Mouse (Mus musculus): ENCODE results near the gene Krtap31-1. TPM values are rescaled to one million over a fixed set of nuclear protein-coding genes. Genes with fewer than 3 reads are reported as not detected.

The Krtap31-1 gene
- polyA plus RNA-seq, 1 experiment from 2014 or later = not detected

Other genes starting within 250 kb of the Krtap31-1 start
- gene Gm11563, start 249.0 kb upstream of the Krtap31-1 start, polyA plus RNA-seq (2014; fragmentation: Nextera tagmentation; extraction: Ambion mirVana) = not detected in 2 replicates
- gene Krtap4-6, start 242.0 kb upstream of the Krtap31-1 start, polyA plus RNA-seq (2014; fragmentation: Nextera tagmentation; extraction: Ambion mirVana) = not detected in 2 replicates
- gene Gm14190, start 217.2 kb upstream of the Krtap31-1 start, polyA plus RNA-seq (2014; fragmentation: Nextera tagmentation; extraction: Ambion mirVana) = not detected in 2 replicates
- not detected in 2 replicates for gene Gm14180, start 173.6 kb upstream of the Krtap31-1 start, polyA plus RNA-seq (2014; fragmentation: Nextera tagmentation; extraction: Ambion mirVana)
- gene Gm11595, start 135.0 kb upstream of the Krtap31-1 start, polyA plus RNA-seq (2014; fragmentation: Nextera tagmentation; extraction: Ambion mirVana) = not detected in 2 replicates
- not detected in 2 replicates for gene Krtap4-8, start 127.2 kb upstream of the Krtap31-1 start, polyA plus RNA-seq (2014; fragmentation: Nextera tagmentation; extraction: Ambion mirVana)
- gene Krtap4-9, start 122.7 kb upstream of the Krtap31-1 start, polyA plus RNA-seq (2014; fragmentation: Nextera tagmentation; extraction: Ambion mirVana) = not detected in 2 replicates
- not detected in 2 replicates for gene Gm11596, start 114.5 kb upstream of the Krtap31-1 start, polyA plus RNA-seq (2014; fragmentation: Nextera tagmentation; extraction: Ambion mirVana)
- not detected in 2 replicates for gene Gm11569, start 109.0 kb upstream of the Krtap31-1 start, polyA plus RNA-seq (2014; fragmentation: Nextera tagmentation; extraction: Ambion mirVana)
- not detected in 2 replicates for gene Gm11554, start 103.5 kb upstream of the Krtap31-1 start, polyA plus RNA-seq (2014; fragmentation: Nextera tagmentation; extraction: Ambion mirVana)
- gene Krtap4-13, start 98.0 kb upstream of the Krtap31-1 start, polyA plus RNA-seq (2014; fragmentation: Nextera tagmentation; extraction: Ambion mirVana) = not detected in 2 replicates
- not detected in 2 replicates for gene Gm11564, start 92.3 kb upstream of the Krtap31-1 start, polyA plus RNA-seq (2014; fragmentation: Nextera tagmentation; extraction: Ambion mirVana)
- gene 2300003K06Rik, start 69.9 kb upstream of the Krtap31-1 start, polyA plus RNA-seq (2014; fragmentation: Nextera tagmentation; extraction: Ambion mirVana) = not detected in 2 replicates
- not detected in 2 replicates for gene Krtap4-16, start 56.3 kb upstream of the Krtap31-1 start, polyA plus RNA-seq (2014; fragmentation: Nextera tagmentation; extraction: Ambion mirVana)
- not detected in 2 replicates for gene Gm11568, start 50.0 kb upstream of the Krtap31-1 start, polyA plus RNA-seq (2014; fragmentation: Nextera tagmentation; extraction: Ambion mirVana)
- not detected in 2 replicates for gene Gm11559, start 43.4 kb upstream of the Krtap31-1 start, polyA plus RNA-seq (2014; fragmentation: Nextera tagmentation; extraction: Ambion mirVana)
- gene Krtap9-1, start 34.5 kb upstream of the Krtap31-1 start, polyA plus RNA-seq (2014; fragmentation: Nextera tagmentation; extraction: Ambion mirVana) = not detected in 2 replicates
- not detected in 2 replicates for gene Gm11567, start 28.7 kb upstream of the Krtap31-1 start, polyA plus RNA-seq (2014; fragmentation: Nextera tagmentation; extraction: Ambion mirVana)
- not detected in 2 replicates for gene Gm11565, start 6.8 kb downstream of the Krtap31-1 start, polyA plus RNA-seq (2014; fragmentation: Nextera tagmentation; extraction: Ambion mirVana)
- not detected in 2 replicates for gene Krtap31-2, start 28.4 kb downstream of the Krtap31-1 start, polyA plus RNA-seq (2014; fragmentation: Nextera tagmentation; extraction: Ambion mirVana)
- not detected in 2 replicates for gene Krtap9-5, start 40.6 kb downstream of the Krtap31-1 start, polyA plus RNA-seq (2014; fragmentation: Nextera tagmentation; extraction: Ambion mirVana)
- not detected in 2 replicates for gene Krtap29-1, start 71.1 kb downstream of the Krtap31-1 start, polyA plus RNA-seq (2014; fragmentation: Nextera tagmentation; extraction: Ambion mirVana)
- gene Krtap16-1, start 78.7 kb downstream of the Krtap31-1 start, polyA plus RNA-seq (2014; fragmentation: Nextera tagmentation; extraction: Ambion mirVana) = not detected in 2 replicates
- not detected in 2 replicates for gene Krtap17-1, start 86.1 kb downstream of the Krtap31-1 start, polyA plus RNA-seq (2014; fragmentation: Nextera tagmentation; extraction: Ambion mirVana)
- not detected in 2 replicates for gene Krt33a, start 108.3 kb downstream of the Krtap31-1 start, polyA plus RNA-seq (2014; fragmentation: Nextera tagmentation; extraction: Ambion mirVana)
- not detected in 2 replicates for gene Krt33b, start 121.9 kb downstream of the Krtap31-1 start, polyA plus RNA-seq (2014; fragmentation: Nextera tagmentation; extraction: Ambion mirVana)
- not detected in 2 replicates for gene Krt34, start 133.6 kb downstream of the Krtap31-1 start, polyA plus RNA-seq (2014; fragmentation: Nextera tagmentation; extraction: Ambion mirVana)
- not detected in 2 replicates for gene Krt31, start 142.6 kb downstream of the Krtap31-1 start, polyA plus RNA-seq (2014; fragmentation: Nextera tagmentation; extraction: Ambion mirVana)
- not detected in 2 replicates for gene Krt32, start 180.3 kb downstream of the Krtap31-1 start, polyA plus RNA-seq (2014; fragmentation: Nextera tagmentation; extraction: Ambion mirVana)
- gene Krt35, start 188.3 kb downstream of the Krtap31-1 start, polyA plus RNA-seq (2014; fragmentation: Nextera tagmentation; extraction: Ambion mirVana) = not detected in 2 replicates
- not detected in 2 replicates for gene Krt36, start 197.7 kb downstream of the Krtap31-1 start, polyA plus RNA-seq (2014; fragmentation: Nextera tagmentation; extraction: Ambion mirVana)
- not detected in 2 replicates for gene Krt13, start 213.6 kb downstream of the Krtap31-1 start, polyA plus RNA-seq (2014; fragmentation: Nextera tagmentation; extraction: Ambion mirVana)
- 0.17 and 0.24 TPM in 2 replicates for gene Krt15, start 228.0 kb downstream of the Krtap31-1 start, polyA plus RNA-seq (2014; fragmentation: Nextera tagmentation; extraction: Ambion mirVana)
- gene Krt19, start 240.7 kb downstream of the Krtap31-1 start, polyA plus RNA-seq (2014; fragmentation: Nextera tagmentation; extraction: Ambion mirVana) = 48.4 and 69.2 TPM in 2 replicates